Comparison of ENCODE assay signal across 9 mouse cellular contexts in genomic region chr5:114565305-114565704, GRCm38 (mm10). TPM values are rescaled to one million over a fixed set of nuclear protein-coding genes. Genes with fewer than 3 reads are reported as not detected.
A peak's percentile ranks its signal among the peaks of the same experiment; 100 is the strongest.
DNase-seq lines count a peak whose midpoint lies in the region; ATAC-seq and TF ChIP-seq lines count a peak whose summit lies in the region.
"Had no signal": no experiment of that assay in that cellular context is flagged by ENCODE, and none has a peak within 500 bp of the region (broad histone marks: within the 10 kb centered on the region; RNA-seq: fewer than 3 reads in every experiment).

No protein-coding gene starts in this region.

- TF ChIP-seq POLR2A in small intestine, adult 2 months (IDR thresholded peaks at IDR 0.05; ENCODE audit: low read depth, low read length): no peak

- no peaks in the 10 kb centered on the region for H3K36me3 ChIP-seq in heart, embryonic 16.5 days (ENCODE audit: control insufficient read depth, insufficient read depth)
- H3K36me3 ChIP-seq in limb, embryonic 12.5 days: no peaks in the 10 kb centered on the region
- no peaks in the 10 kb centered on the region for H3K36me3 ChIP-seq in small intestine, adult 2 months (ENCODE audit: control insufficient read depth, insufficient read depth, low read length)
- no peaks in the 10 kb centered on the region for H3K36me3 ChIP-seq in forebrain, embryonic 15.5 days
- H3K36me3 ChIP-seq: midbrain, embryonic 12.5 days had no signal

- peak overlapping the region; percentile 26; the same call in 1 of the 2 replicates for H3K4me2 ChIP-seq in heart, embryonic 16.5 days (ENCODE audit: low read depth, low read length)
- peak overlapping the region; percentile 32; the same call in 1 of the 2 replicates for H3K4me2 ChIP-seq in limb, embryonic 12.5 days
- H3K4me2 ChIP-seq in forebrain, embryonic 15.5 days (replicated peaks): no peak overlapping the region
- H3K4me2 ChIP-seq: midbrain, embryonic 12.5 days had no signal

- peak; percentile 74 for DNase-seq in ES-CJ7 (ENCODE audit: low read depth, low spot score)
- peak; percentile 73 for DNase-seq in adrenal gland, postnatal 14 days
- DNase-seq in right cerebral cortex, postnatal 4 days: no peak
- no peak for DNase-seq in thymus, postnatal 14 days

- no peak overlapping the region for H3K4me3 ChIP-seq in heart, embryonic 16.5 days (ENCODE audit: low read length)
- H3K4me3 ChIP-seq in limb, embryonic 12.5 days (replicated peaks): no peak overlapping the region
- peak overlapping the region; percentile 9; the same call in 1 of the 2 replicates for H3K4me3 ChIP-seq in small intestine, adult 2 months (ENCODE audit: low read depth, low read length)
- H3K4me3 ChIP-seq in forebrain, embryonic 15.5 days: no peak overlapping the region
- H3K4me3 ChIP-seq: midbrain, embryonic 12.5 days had no signal

- H3K9me3 ChIP-seq in heart, embryonic 16.5 days (replicated peaks; ENCODE audit: control insufficient read depth, low read length): peaks cover 5% of the 10 kb centered on the region; the same call in 1 of the 2 replicates
- peaks cover 11% of the 10 kb centered on the region; the same call in 1 of the 2 replicates for H3K9me3 ChIP-seq in limb, embryonic 12.5 days
- no peaks in the 10 kb centered on the region for H3K9me3 ChIP-seq in forebrain, embryonic 15.5 days

- no peak overlapping the region for H3K27ac ChIP-seq in heart, embryonic 16.5 days (ENCODE audit: low read length)
- no peak overlapping the region for H3K27ac ChIP-seq in limb, embryonic 12.5 days
- H3K27ac ChIP-seq in small intestine, adult 2 months (ENCODE audit: insufficient read depth, low read depth, low read length): peak overlapping the region; percentile 11; the same call in 1 of the 2 replicates
- H3K27ac ChIP-seq in forebrain, embryonic 15.5 days (replicated peaks): no peak overlapping the region
- H3K27ac ChIP-seq: midbrain, embryonic 12.5 days had no signal

- H3K27me3 ChIP-seq in heart, embryonic 16.5 days (ENCODE audit: control insufficient read depth, insufficient read depth, low read length): peaks cover 4% of the 10 kb centered on the region
- H3K27me3 ChIP-seq in limb, embryonic 12.5 days: peaks cover 35% of the 10 kb centered on the region
- peaks cover 6% of the 10 kb centered on the region for H3K27me3 ChIP-seq in small intestine, adult 2 months (ENCODE audit: control insufficient read depth, insufficient read depth, low read length)
- H3K27me3 ChIP-seq in forebrain, embryonic 15.5 days: peaks cover 7% of the 10 kb centered on the region

- no peak for ATAC-seq in heart, embryonic 16.5 days (replicated peaks; ENCODE audit: extremely low read depth, insufficient read depth, low FRiP score)
- no peak for ATAC-seq in limb, embryonic 12.5 days (ENCODE audit: insufficient number of reproducible peaks, insufficient read depth, low FRiP score, low TSS enrichment, low read depth)
- ATAC-seq in forebrain, embryonic 15.5 days (replicated peaks): no peak

- peaks cover 27% of the 10 kb centered on the region for H3K4me1 ChIP-seq in heart, embryonic 16.5 days (ENCODE audit: control insufficient read depth, insufficient read depth, low read length)
- peaks cover 50% of the 10 kb centered on the region for H3K4me1 ChIP-seq in limb, embryonic 12.5 days (replicated peaks)
- peaks cover 15% of the 10 kb centered on the region for H3K4me1 ChIP-seq in small intestine, adult 2 months (ENCODE audit: control insufficient read depth, insufficient read depth, insufficient read length, low read length)
- peaks cover 30% of the 10 kb centered on the region for H3K4me1 ChIP-seq in forebrain, embryonic 15.5 days

- no peak overlapping the region for H3K9ac ChIP-seq in heart, embryonic 16.5 days (ENCODE audit: low read length)
- peak overlapping the region; percentile 42; the same call in 1 of the 2 replicates for H3K9ac ChIP-seq in limb, embryonic 12.5 days (replicated peaks)
- no peak overlapping the region for H3K9ac ChIP-seq in forebrain, embryonic 15.5 days (replicated peaks)
- H3K9ac ChIP-seq: midbrain, embryonic 12.5 days had no signal

- WGBS in heart, embryonic 16.5 days: 6% methylated on average over 12 of the region's 12 CpGs
- 11% methylated on average over 12 of the region's 12 CpGs for WGBS in limb, embryonic 12.5 days
- 9% methylated on average over 12 of the region's 12 CpGs for WGBS in small intestine, adult 2 months
- 14% methylated on average over 12 of the region's 12 CpGs for WGBS in forebrain, embryonic 15.5 days

- TF ChIP-seq CTCF in small intestine, adult 2 months (IDR thresholded peaks at IDR 0.05; ENCODE audit: extremely low read depth, insufficient read length, insufficient replicate concordance, low read depth, low read length): no peak

RNA-seq across cellular contexts. Expression of gene Fam222a, which starts 2.5 kb away (rescaled TPM):
- 55.8 and 77.0 TPM in 2 replicates for total RNA-seq in adrenal gland, postnatal 14 days (2021)
- 0.83 and 0.84 TPM in 2 replicates for polyA plus RNA-seq in heart, embryonic 16.5 days (2015; fragmentation: Nextera tagmentation; extraction: Ambion mirVana)
- polyA plus RNA-seq in limb, embryonic 12.5 days (2016; fragmentation: Nextera tagmentation; extraction: Ambion mirVana): 1.7 and 2.1 TPM in 2 replicates
- polyA plus RNA-seq in small intestine, adult 2 months (2012; rRNA removed): 2.8 and 5.3 TPM in 2 replicates
- polyA plus RNA-seq in forebrain, embryonic 15.5 days (2015; fragmentation: Nextera tagmentation; extraction: Ambion mirVana): 5.2 and 5.6 TPM in 2 replicates

Comparison
In these comparisons a context has a peak if more than half of its experiments do, and no peak if none do; other contexts are left out.
1. DNase-seq: peak in ES-CJ7 (single experiment) and adrenal gland, postnatal 14 days (single experiment); none in right cerebral cortex, postnatal 4 days (single experiment) and thymus, postnatal 14 days (single experiment).